Mouse (Mus musculus): ENCODE measurements around the gene Gtf2f1. TPM values are rescaled to one million over a fixed set of nuclear protein-coding genes. Genes with fewer than 3 reads are reported as not detected.

Gtf2f1 gene
- total RNA-seq, 2 experiments from 2014 or later, result 54.9 to 58.4 TPM

Other genes starting within 250 kb of the Gtf2f1 start
- gene Dus3l, start 246.5 kb downstream of the Gtf2f1 start, total RNA-seq (2021), result 10 to 100 TPM; 66.2 to 75.0 TPM
- gene Prr22, start 241.0 kb downstream of the Gtf2f1 start, total RNA-seq (2021), result under 1 TPM; 0.51 to 0.94 TPM
- gene Rfx2, start 180.3 kb downstream of the Gtf2f1 start, total RNA-seq (2021), result 1 to 10 TPM; 2.1 to 2.4 TPM
- not detected for gene Acsbg2, start 136.8 kb downstream of the Gtf2f1 start, total RNA-seq (2021)
- gene 1700061G19Rik, start 135.8 kb downstream of the Gtf2f1 start, total RNA-seq (2021), result under 1 TPM in 1 of 2 experiments, not detected in 1; 0.18 TPM
- gene Mllt1, start 75.9 kb downstream of the Gtf2f1 start, total RNA-seq (2021), result 10 to 100 TPM; 66.8 to 67.9 TPM
- not detected for gene Acer1, start 29.2 kb downstream of the Gtf2f1 start, total RNA-seq (2021)
- 10 to 100 TPM; 49.6 to 58.2 TPM for gene Clpp, start 21.0 kb downstream of the Gtf2f1 start, total RNA-seq (2021)
- 10 to 100 TPM; 19.9 to 26.0 TPM for gene Alkbh7, start 13.9 kb downstream of the Gtf2f1 start, total RNA-seq (2021)
- not detected for gene Pspn, start 11.3 kb downstream of the Gtf2f1 start, total RNA-seq (2021)
- under 1 TPM in 1 of 2 experiments, not detected in 1; 0.30 TPM for gene Gm17949, start 181 bp upstream of the Gtf2f1 start, total RNA-seq (2021)
- 100 to 1,000 TPM; 116 to 117 TPM for gene Khsrp, start 20.2 kb upstream of the Gtf2f1 start, total RNA-seq (2021)
- not detected for gene Slc25a41, start 30.4 kb upstream of the Gtf2f1 start, total RNA-seq (2021)
- gene Crb3, start 47.8 kb upstream of the Gtf2f1 start, total RNA-seq (2021), result 1 to 10 TPM in 1 of 2 experiments, not detected in 1; 1.6 TPM
- 100 to 1,000 TPM; 361 to 364 TPM for gene Slc25a23, start 48.6 kb upstream of the Gtf2f1 start, total RNA-seq (2021)
- gene Dennd1c, start 67.2 kb upstream of the Gtf2f1 start, total RNA-seq (2021), result 1 to 10 TPM; 1.8 to 1.9 TPM
- 100 to 1,000 TPM; 671 to 695 TPM for gene Tubb4a, start 76.5 kb upstream of the Gtf2f1 start, total RNA-seq (2021)
- under 1 TPM; 0.26 to 0.42 TPM for gene Tnfsf9, start 94.0 kb upstream of the Gtf2f1 start, total RNA-seq (2021)
- gene Cd70, start 138.5 kb upstream of the Gtf2f1 start, total RNA-seq (2021), result not detected
- gene Tnfsf14, start 182.9 kb upstream of the Gtf2f1 start, total RNA-seq (2021), result not detected
- under 1 TPM; 0.46 to 0.53 TPM for gene C3, start 216.8 kb upstream of the Gtf2f1 start, total RNA-seq (2021)
- 10 to 100 TPM; 18.1 to 19.3 TPM for gene Gpr108, start 237.2 kb upstream of the Gtf2f1 start, total RNA-seq (2021)
- 1 to 10 TPM; 8.1 to 9.2 TPM for gene Trip10, start 238.2 kb upstream of the Gtf2f1 start, total RNA-seq (2021)

Measured in left cerebral cortex, postnatal 14 days (tissue).